Mouse (Mus musculus): ENCODE results near the gene Ltb4r1. TPM values are rescaled to one million over a fixed set of nuclear protein-coding genes. Genes with fewer than 3 reads are reported as not detected.

Gene Ltb4r1
- polyA plus RNA-seq, 1 experiment = 3.0 TPM

- no peak within 1 kb of the TSS for H3K9ac ChIP-seq (ENCODE audit: low read depth, poor library complexity, severe bottlenecking)
- H3K27me3 ChIP-seq (ENCODE audit: control insufficient read depth, insufficient read depth, low read length, poor library complexity, severe bottlenecking) = no peaks in the 10 kb centered on the region
- H3K4me3 ChIP-seq (ENCODE audit: low read depth, low read length) = peak within 1 kb of the TSS; percentile 46
- H3K27ac ChIP-seq (ENCODE audit: insufficient read depth, low read length) = no peak within 1 kb of the TSS
- TF ChIP-seq POLR2A (IDR thresholded peaks at IDR 0.05; ENCODE audit: insufficient read depth, low read length) (no peak), EP300 (IDR thresholded peaks at IDR 0.05; ENCODE audit: insufficient read depth, low read depth, low read length) (no peak), CTCF (IDR thresholded peaks at IDR 0.05; ENCODE audit: low read depth, low read length) (no peak)
- no peaks in the 10 kb centered on the region for H3K9me3 ChIP-seq (replicated peaks; ENCODE audit: control insufficient read depth, insufficient read depth, low read length, poor library complexity, severe bottlenecking)
- H3K36me3 ChIP-seq (ENCODE audit: control insufficient read depth, insufficient read depth, low read length, poor library complexity, severe bottlenecking) = no peaks in the 10 kb centered on the region
- no peaks in the 10 kb centered on the region for H3K4me1 ChIP-seq (ENCODE audit: control insufficient read depth, insufficient read depth, low read length)
Observed at GRCm38 (mm10) chr14:55788256-55789050, 22.7 kb downstream of the Ltb4r1 start, which contains the start of gene Ripk3. Ripk3 (minus strand) TSS chr14:55788865.

GRCm38 (mm10) chr14:55793461-55793860 is 27.7 kb downstream of the Ltb4r1 start:
- H3K27ac ChIP-seq (ENCODE audit: insufficient read depth, low read length) = no peak overlapping the region
- TF ChIP-seq CTCF (IDR thresholded peaks at IDR 0.05; ENCODE audit: low read depth, low read length) (no peak), POLR2A (IDR thresholded peaks at IDR 0.05; ENCODE audit: insufficient read depth, low read length) (no peak), EP300 (IDR thresholded peaks at IDR 0.05; ENCODE audit: insufficient read depth, low read depth, low read length) (no peak)

GRCm38 (mm10) chr14:55793946-55794345 is 28.2 kb downstream of the Ltb4r1 start:
- no peak overlapping the region for H3K4me3 ChIP-seq (ENCODE audit: low read depth, low read length)
- H3K9ac ChIP-seq (ENCODE audit: low read depth, poor library complexity, severe bottlenecking) = no peak overlapping the region
- H3K27me3 ChIP-seq (ENCODE audit: control insufficient read depth, insufficient read depth, low read length, poor library complexity, severe bottlenecking) = no peaks in the 10 kb centered on the region
- H3K27ac ChIP-seq (ENCODE audit: insufficient read depth, low read length) = no peak overlapping the region
- no peaks in the 10 kb centered on the region for H3K36me3 ChIP-seq (ENCODE audit: control insufficient read depth, insufficient read depth, low read length, poor library complexity, severe bottlenecking)
- TF ChIP-seq POLR2A (IDR thresholded peaks at IDR 0.05; ENCODE audit: insufficient read depth, low read length) = no peak
- no peak for TF ChIP-seq CTCF (IDR thresholded peaks at IDR 0.05; ENCODE audit: low read depth, low read length)
- no peak for TF ChIP-seq EP300 (IDR thresholded peaks at IDR 0.05; ENCODE audit: insufficient read depth, low read depth, low read length)
- H3K9me3 ChIP-seq (replicated peaks; ENCODE audit: control insufficient read depth, insufficient read depth, low read length, poor library complexity, severe bottlenecking) = 0 out of 2 replicates have a peak, but pooled peaks cover 3% of the 10 kb centered on the region
- H3K4me1 ChIP-seq (ENCODE audit: control insufficient read depth, insufficient read depth, low read length) = no peaks in the 10 kb centered on the region

More at GRCm38 (mm10) chr14:55793461-55793860, 27.7 kb downstream of the Ltb4r1 start:
- H3K9ac ChIP-seq (ENCODE audit: low read depth, poor library complexity, severe bottlenecking) = no peak overlapping the region
- no peaks in the 10 kb centered on the region for H3K4me1 ChIP-seq (ENCODE audit: control insufficient read depth, insufficient read depth, low read length)
- no peaks in the 10 kb centered on the region for H3K27me3 ChIP-seq (ENCODE audit: control insufficient read depth, insufficient read depth, low read length, poor library complexity, severe bottlenecking)
- H3K9me3 ChIP-seq (replicated peaks; ENCODE audit: control insufficient read depth, insufficient read depth, low read length, poor library complexity, severe bottlenecking) = 0 out of 2 replicates have a peak, but pooled peaks cover 3% of the 10 kb centered on the region
- no peaks in the 10 kb centered on the region for H3K36me3 ChIP-seq (ENCODE audit: control insufficient read depth, insufficient read depth, low read length, poor library complexity, severe bottlenecking)
- H3K4me3 ChIP-seq (ENCODE audit: low read depth, low read length) = no peak overlapping the region

- Histone ChIP-seq H3K27ac (ENCODE audit: insufficient read depth, low read length) (no peak overlapping the region), H3K36me3 (ENCODE audit: control insufficient read depth, insufficient read depth, low read length, poor library complexity, severe bottlenecking) (no peaks in the 10 kb centered on the region), H3K4me3 (ENCODE audit: low read depth, low read length) (no peak overlapping the region), H3K4me1 (ENCODE audit: control insufficient read depth, insufficient read depth, low read length) (no peaks in the 10 kb centered on the region), H3K27me3 (ENCODE audit: control insufficient read depth, insufficient read depth, low read length, poor library complexity, severe bottlenecking) (no peaks in the 10 kb centered on the region), H3K9ac (ENCODE audit: low read depth, poor library complexity, severe bottlenecking) (no peak overlapping the region), H3K9me3 (replicated peaks; ENCODE audit: control insufficient read depth, insufficient read depth, low read length, poor library complexity, severe bottlenecking) (0 out of 2 replicates have a peak, but pooled peaks cover 3% of the 10 kb centered on the region)
- TF ChIP-seq POLR2A (IDR thresholded peaks at IDR 0.05; ENCODE audit: insufficient read depth, low read length) = no peak
- TF ChIP-seq CTCF (IDR thresholded peaks at IDR 0.05; ENCODE audit: low read depth, low read length) = no peak
- TF ChIP-seq EP300 (IDR thresholded peaks at IDR 0.05; ENCODE audit: insufficient read depth, low read depth, low read length) = no peak
Observed at GRCm38 (mm10) chr14:55795380-55796163, 29.8 kb downstream of the Ltb4r1 start.

- TF ChIP-seq EP300 (IDR thresholded peaks at IDR 0.05; ENCODE audit: insufficient read depth, low read depth, low read length) (no peak), POLR2A (IDR thresholded peaks at IDR 0.05; ENCODE audit: insufficient read depth, low read length) (peak; percentile 18)
- Histone ChIP-seq H3K27me3 (ENCODE audit: control insufficient read depth, insufficient read depth, low read length, poor library complexity, severe bottlenecking) (no peaks in the 10 kb centered on the region), H3K4me3 (ENCODE audit: low read depth, low read length) (peak overlapping the region; percentile 61), H3K27ac (ENCODE audit: insufficient read depth, low read length) (no peak overlapping the region), H3K9ac (ENCODE audit: low read depth, poor library complexity, severe bottlenecking) (peak overlapping the region; percentile 52), H3K4me1 (ENCODE audit: control insufficient read depth, insufficient read depth, low read length) (no peaks in the 10 kb centered on the region), H3K36me3 (ENCODE audit: control insufficient read depth, insufficient read depth, low read length, poor library complexity, severe bottlenecking) (no peaks in the 10 kb centered on the region), H3K9me3 (replicated peaks; ENCODE audit: control insufficient read depth, insufficient read depth, low read length, poor library complexity, severe bottlenecking) (peaks cover 16% of the 10 kb centered on the region)
Observed at GRCm38 (mm10) chr14:55814885-55815284, 49.1 kb downstream of the Ltb4r1 start.
